Mouse (Mus musculus): ENCODE results near the gene Pa2g4.
A peak's percentile ranks its signal among the peaks of the same experiment; 100 is the strongest.

GRCm38 (mm10) chr10:128536266-128536940 is 29.4 kb downstream of the Pa2g4 start:
- TF ChIP-seq POLR2A (IDR thresholded peaks at IDR 0.05; ENCODE audit: extremely low read depth, insufficient read depth, low read length): no peak
- peak; percentile 81 for TF ChIP-seq CTCF (IDR thresholded peaks at IDR 0.05; ENCODE audit: extremely low read depth, insufficient read depth, low read length)
